Mouse (Mus musculus): ENCODE results near the gene En2. TPM values are rescaled to one million over a fixed set of nuclear protein-coding genes. Genes with fewer than 3 reads are reported as not detected.

En2 gene
- total and polyA plus RNA-seq, 2 experiments from 2014 or later: 0.86 to 62.0 TPM

DNA sequence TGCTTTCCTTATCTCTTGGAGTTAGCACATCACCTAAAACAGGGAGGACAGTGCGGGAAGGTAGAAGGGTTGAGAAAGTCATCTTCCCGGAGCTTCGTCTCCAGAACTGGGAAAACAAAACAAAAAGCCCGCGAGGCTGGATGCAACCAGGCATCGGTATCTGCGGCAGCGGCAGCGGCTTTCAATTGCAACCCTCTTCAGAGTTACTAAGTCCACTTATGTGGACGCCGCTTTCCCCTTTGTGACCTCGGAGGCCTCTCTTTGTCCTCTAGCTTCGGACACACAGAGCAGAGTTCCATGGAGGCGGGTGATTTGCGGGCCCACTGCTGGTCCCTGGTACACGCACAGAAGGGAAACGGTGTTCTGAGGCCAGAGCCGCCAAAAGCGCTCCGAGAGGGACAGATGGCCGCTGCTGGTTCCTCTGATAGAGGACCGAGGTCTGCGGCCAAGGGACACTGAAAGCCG is 3.5 kb upstream of the En2 start:
- 5% methylated on average over 24 of the region's 24 CpGs for WGBS
- H3K36me3 ChIP-seq (ENCODE audit: insufficient read depth, low read length): no peaks in the 10 kb centered on the region
- TF ChIP-seq CTCF (IDR thresholded peaks at IDR 0.05): no peak
- H3K27me3 ChIP-seq (ENCODE audit: insufficient read depth, low read length): peaks cover 21% of the 10 kb centered on the region
- H3K27ac ChIP-seq (ENCODE audit: low read depth, low read length): no peak overlapping the region
- peak overlapping the region; percentile 45 for H3K4me2 ChIP-seq (ENCODE audit: low read depth, low read length, poor library complexity, severe bottlenecking)
- no peak for ATAC-seq (ENCODE audit: low FRiP score)
- peak; percentile 29 for DNase-seq (ENCODE audit: low spot score)
- H3K9me3 ChIP-seq (ENCODE audit: low read length): no peaks in the 10 kb centered on the region
- H3K4me3 ChIP-seq (ENCODE audit: low read depth, low read length): peak overlapping the region; percentile 19; the same call in 1 of the 2 replicates
- no peak overlapping the region for H3K9ac ChIP-seq (replicated peaks; ENCODE audit: low read length, poor library complexity, severe bottlenecking)
- H3K4me1 ChIP-seq (ENCODE audit: insufficient read depth, low read length): peaks cover 16% of the 10 kb centered on the region; the same call in 1 of the 2 replicates

DNA sequence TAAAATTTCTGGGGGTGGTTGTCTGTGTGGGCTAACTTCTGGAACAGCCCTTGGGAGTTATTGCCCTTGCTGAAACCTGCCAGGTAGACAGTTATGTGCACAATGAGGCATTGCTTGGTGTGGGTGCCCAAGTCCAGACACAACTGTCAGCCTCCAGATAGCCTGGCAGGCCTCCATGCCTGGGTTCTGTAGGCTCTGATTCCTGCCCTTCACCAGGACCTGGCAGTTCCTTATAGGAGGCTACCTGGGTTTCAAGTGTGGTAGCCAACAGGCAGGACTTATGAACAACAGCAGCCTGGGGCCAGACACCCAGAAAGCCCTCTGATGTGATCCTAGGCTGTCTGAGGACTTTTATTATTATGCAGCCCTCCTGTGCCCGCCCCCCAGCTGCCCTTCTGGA is 1.6 kb upstream of the En2 start:
- Histone ChIP-seq H3K9me3 (ENCODE audit: low read length) (no peaks in the 10 kb centered on the region), H3K27me3 (ENCODE audit: insufficient read depth, low read length) (peaks cover 13% of the 10 kb centered on the region), H3K9ac (replicated peaks; ENCODE audit: low read length, poor library complexity, severe bottlenecking) (no peak overlapping the region), H3K4me2 (ENCODE audit: low read depth, low read length, poor library complexity, severe bottlenecking) (no peak overlapping the region), H3K36me3 (ENCODE audit: insufficient read depth, low read length) (no peaks in the 10 kb centered on the region), H3K4me1 (ENCODE audit: insufficient read depth, low read length) (0 out of 2 replicates have a peak, but pooled peaks cover 5% of the 10 kb centered on the region), H3K27ac (ENCODE audit: low read depth, low read length) (no peak overlapping the region), H3K4me3 (ENCODE audit: low read depth, low read length) (no peak overlapping the region)
- no peak for TF ChIP-seq CTCF (IDR thresholded peaks at IDR 0.05)
- ATAC-seq (ENCODE audit: low FRiP score) (no peak), DNase-seq (ENCODE audit: low spot score) (no peak)
- 29% methylated on average over 1 of the region's 1 CpGs for WGBS

DNA sequence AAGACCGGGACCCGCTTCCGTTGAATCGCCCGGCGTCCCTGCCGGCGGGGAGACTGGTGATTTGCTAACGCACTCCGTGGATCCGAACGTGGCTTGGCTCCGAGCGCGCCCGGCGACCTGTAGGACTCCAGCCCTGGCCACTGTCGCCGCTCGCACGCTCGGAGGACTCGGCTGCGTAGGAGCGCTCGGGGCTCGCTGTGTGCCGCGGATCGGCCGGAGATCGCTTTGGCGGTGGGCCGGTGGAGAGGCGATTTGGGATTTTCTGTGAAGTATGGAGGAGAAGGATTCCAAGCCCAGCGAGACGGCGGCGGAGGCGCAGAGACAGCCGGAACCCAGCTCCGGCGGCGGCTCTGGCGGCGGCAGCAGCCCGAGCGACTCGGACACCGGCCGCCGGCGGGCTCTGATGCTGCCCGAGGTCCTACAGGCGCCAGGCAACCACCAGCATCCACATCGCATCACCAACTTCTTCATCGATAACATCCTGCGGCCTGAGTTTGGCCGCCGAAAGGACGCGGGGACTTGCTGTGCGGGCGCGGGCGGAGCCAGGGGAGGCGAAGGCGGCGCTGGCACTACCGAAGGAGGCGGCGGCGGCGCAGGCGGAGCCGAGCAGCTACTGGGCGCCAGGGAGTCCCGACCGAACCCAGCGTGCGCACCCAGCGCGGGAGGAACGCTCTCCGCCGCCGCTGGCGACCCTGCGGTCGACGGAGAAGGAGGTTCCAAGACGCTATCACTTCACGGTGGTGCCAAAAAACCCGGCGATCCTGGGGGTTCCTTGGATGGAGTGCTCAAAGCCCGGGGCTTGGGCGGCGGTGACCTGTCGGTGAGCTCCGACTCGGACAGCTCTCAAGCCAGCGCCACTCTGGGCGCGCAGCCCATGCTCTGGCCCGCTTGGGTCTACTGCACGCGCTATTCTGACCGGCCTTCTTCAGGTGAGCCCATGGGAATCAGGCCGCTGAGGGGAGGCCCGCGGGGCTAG is 1.1 kb downstream of the En2 start:
- peak overlapping the region; percentile 87 for H3K4me2 ChIP-seq (ENCODE audit: low read depth, low read length, poor library complexity, severe bottlenecking)
- peak overlapping the region; percentile 68 for H3K4me3 ChIP-seq (ENCODE audit: low read depth, low read length)
- TF ChIP-seq CTCF (IDR thresholded peaks at IDR 0.05): no peak
- under 1% methylated on average over 104 of the region's 111 CpGs for WGBS
- H3K27me3 ChIP-seq (ENCODE audit: insufficient read depth, low read length): peaks cover 11% of the 10 kb centered on the region
- peak overlapping the region; percentile 89 for H3K27ac ChIP-seq (ENCODE audit: low read depth, low read length)
- H3K36me3 ChIP-seq (ENCODE audit: insufficient read depth, low read length): no peaks in the 10 kb centered on the region
- no peaks in the 10 kb centered on the region for H3K9me3 ChIP-seq (ENCODE audit: low read length)
- H3K9ac ChIP-seq (replicated peaks; ENCODE audit: low read length, poor library complexity, severe bottlenecking): peak overlapping the region; percentile 81
- H3K4me1 ChIP-seq (ENCODE audit: insufficient read depth, low read length): 0 out of 2 replicates have a peak, but pooled peaks cover 2% of the 10 kb centered on the region
- ATAC-seq (ENCODE audit: low FRiP score): no peak
- no peak for DNase-seq (ENCODE audit: low spot score)

DNA sequence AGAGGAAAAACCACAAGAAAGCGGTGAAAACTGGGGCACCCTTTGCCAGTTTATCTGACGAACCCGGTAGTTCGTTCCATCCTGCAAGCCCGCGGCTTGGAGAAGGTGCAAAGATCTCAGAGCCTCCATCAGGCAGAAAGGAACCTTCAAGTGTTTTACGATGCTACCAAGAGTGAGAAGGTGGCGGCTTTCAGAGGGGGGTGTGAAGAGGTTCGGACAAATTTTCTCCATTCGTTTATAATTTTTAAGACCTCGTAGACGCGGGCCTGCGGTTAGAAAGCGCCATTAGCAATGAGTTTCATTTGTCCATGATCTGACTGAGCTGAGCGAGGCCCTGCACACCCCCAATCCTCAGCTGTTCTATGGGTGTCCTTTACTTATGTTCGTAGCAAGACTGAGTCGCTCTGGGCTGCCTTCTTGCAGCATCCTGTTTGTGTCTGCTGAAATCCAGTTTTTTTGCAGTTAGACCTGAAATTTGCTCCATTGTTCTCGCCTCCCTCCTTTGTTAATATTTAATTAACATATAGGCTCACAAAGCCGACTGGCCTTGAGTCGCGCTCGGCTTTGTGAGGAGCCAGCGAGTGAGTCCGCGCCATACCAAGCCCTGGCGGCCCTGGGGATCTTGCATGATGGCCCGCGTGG is 2.2 kb downstream of the En2 start:
- H3K36me3 ChIP-seq (ENCODE audit: insufficient read depth, low read length): no peaks in the 10 kb centered on the region
- H3K27me3 ChIP-seq (ENCODE audit: insufficient read depth, low read length): peaks cover 9% of the 10 kb centered on the region
- H3K4me1 ChIP-seq (ENCODE audit: insufficient read depth, low read length): no peaks in the 10 kb centered on the region
- peak overlapping the region; percentile 68 for H3K4me3 ChIP-seq (ENCODE audit: low read depth, low read length)
- ATAC-seq (ENCODE audit: low FRiP score) (no peak), DNase-seq (ENCODE audit: low spot score) (no peak)
- H3K4me2 ChIP-seq (ENCODE audit: low read depth, low read length, poor library complexity, severe bottlenecking): peak overlapping the region; percentile 87
- peak overlapping the region; percentile 81 for H3K9ac ChIP-seq (replicated peaks; ENCODE audit: low read length, poor library complexity, severe bottlenecking)
- peak overlapping the region; percentile 71 for H3K27ac ChIP-seq (ENCODE audit: low read depth, low read length)
- no peak for TF ChIP-seq CTCF (IDR thresholded peaks at IDR 0.05)
- 1% methylated on average over 29 of the region's 29 CpGs for WGBS
- no peaks in the 10 kb centered on the region for H3K9me3 ChIP-seq (ENCODE audit: low read length)

DNA sequence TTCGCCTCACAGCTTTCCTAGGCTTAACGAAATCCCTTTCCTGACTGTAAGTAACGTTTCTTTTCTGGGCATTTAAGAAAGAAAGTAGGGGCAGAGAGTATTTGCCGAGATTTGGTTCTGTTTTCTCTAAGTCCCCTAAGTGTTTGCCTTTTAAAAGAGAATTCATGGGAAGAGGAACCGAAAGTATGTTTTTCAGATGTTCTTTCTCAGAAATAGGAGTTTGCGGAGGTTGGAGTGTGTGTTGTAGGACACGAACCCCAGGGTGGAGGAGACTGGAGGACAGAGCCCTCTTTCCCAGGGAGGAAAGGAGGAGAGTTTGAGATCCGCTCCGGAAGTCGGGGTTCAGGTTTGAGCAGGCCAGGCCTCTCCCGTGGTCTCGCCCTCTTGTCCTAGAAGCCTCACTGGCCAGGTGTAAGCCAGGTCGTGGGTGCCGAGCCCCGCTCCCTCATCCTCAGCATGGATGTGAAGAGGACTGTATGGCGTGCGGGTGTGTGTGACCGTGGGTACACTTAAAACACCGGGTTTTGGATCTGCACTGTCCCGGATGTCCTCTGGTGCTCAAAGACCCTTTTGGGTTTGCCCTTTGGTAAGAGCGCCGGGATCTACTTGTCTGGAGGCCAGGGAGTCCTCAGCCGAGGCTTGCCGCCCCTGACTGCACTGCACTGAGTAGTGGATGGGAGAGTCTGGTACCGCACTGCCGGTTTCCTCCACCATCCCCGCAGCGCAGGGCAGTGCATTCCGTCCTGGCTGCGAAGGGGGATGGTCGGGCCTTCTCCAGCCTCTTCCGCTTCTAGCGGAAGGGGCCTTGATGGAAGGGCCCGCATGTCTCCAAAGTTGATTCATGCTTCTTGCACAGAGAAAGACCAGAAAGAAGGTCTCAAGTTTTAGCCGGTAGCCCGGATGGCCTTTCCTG is 3.0 kb downstream of the En2 start:
- Histone ChIP-seq H3K27me3 (ENCODE audit: insufficient read depth, low read length) (peaks cover 13% of the 10 kb centered on the region), H3K27ac (ENCODE audit: low read depth, low read length) (peak overlapping the region; percentile 71), H3K4me1 (ENCODE audit: insufficient read depth, low read length) (no peaks in the 10 kb centered on the region), H3K9ac (replicated peaks; ENCODE audit: low read length, poor library complexity, severe bottlenecking) (peak overlapping the region; percentile 81), H3K4me3 (ENCODE audit: low read depth, low read length) (peak overlapping the region; percentile 68), H3K9me3 (ENCODE audit: low read length) (no peaks in the 10 kb centered on the region), H3K4me2 (ENCODE audit: low read depth, low read length, poor library complexity, severe bottlenecking) (peak overlapping the region; percentile 87), H3K36me3 (ENCODE audit: insufficient read depth, low read length) (no peaks in the 10 kb centered on the region)
- 2% methylated on average over 36 of the region's 36 CpGs for WGBS
- ATAC-seq (ENCODE audit: low FRiP score) (no peak), DNase-seq (ENCODE audit: low spot score) (no peak)
- no peak for TF ChIP-seq CTCF (IDR thresholded peaks at IDR 0.05)

All from midbrain, postnatal 0 days (tissue).